Mouse (Mus musculus) cerebellum, adult 9-11 months (tissue): ENCODE measurements around the gene Olfr1392.
"Not testable (repeated sequence)": the region's sequence is repeated elsewhere in the genome, so short reads cannot be mapped to it uniquely, and the experiment has no call there.

Experiments used
- DNase-seq: peaks from one replicate; pipeline ENCODE4 v3.0.0; 2022

Gene Olfr1392

GRCm38 (mm10) chr11:49284982-49285381 is at the start of gene Olfr1392:
TSS of gene Olfr1392 (plus strand) at chr11:49285282.
- DNase-seq = not testable (repeated sequence)

DNA sequence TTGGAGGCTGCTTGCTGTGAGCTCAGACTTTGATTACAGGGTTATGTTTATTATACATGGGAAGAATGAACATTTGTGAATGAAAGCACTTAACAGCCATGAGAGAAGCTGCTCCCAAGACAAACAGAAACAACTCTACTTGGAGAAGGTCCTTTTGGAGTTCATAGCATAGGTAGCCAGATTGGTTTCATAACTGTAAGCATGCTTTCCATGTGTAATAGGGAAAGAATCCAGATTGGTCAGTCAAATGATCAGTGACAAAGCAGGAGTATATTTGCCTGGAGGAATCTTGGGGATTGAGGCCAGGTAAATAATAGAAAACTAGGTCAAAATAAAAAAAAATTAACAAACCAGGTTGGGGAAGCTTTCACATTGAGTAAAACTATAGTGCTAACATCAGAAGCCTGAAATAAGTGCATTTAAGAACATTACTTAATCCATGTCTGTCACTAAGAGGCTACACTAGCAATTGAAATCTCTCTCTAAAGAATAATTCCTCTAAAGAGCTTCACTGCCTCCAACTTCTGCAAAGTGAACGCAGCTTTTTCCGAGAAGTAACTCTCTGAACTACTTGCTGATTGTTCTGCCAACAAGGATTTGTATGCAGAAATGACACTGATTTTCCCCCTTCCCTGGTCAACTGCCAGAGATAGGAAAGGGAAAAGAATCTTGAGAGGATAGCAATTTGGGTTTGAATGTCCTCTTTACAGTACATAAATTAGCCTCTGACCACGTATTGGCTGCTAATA is 49.4 kb upstream of the Olfr1392 start:
- no peak for DNase-seq

DNA sequence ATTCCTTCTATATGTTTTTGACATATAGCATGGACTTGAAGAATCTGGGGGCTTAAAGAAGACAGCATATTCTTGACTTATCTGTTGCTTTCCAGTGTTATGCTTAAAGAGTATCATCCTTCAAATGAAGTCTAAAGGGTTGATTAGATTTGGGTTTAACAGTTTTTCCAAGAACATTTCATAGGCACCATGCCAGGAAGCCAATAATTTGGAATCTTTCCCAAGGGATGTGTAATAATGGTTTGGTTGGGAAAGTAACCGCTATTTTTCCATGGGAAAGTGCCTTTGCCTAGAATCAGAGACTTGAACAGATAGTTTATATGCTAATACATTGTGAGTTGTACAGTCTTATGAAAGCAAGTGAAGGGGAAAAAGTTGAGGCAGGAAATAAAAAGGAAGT is 48.2 kb upstream of the Olfr1392 start:
- no peak for DNase-seq

DNA sequence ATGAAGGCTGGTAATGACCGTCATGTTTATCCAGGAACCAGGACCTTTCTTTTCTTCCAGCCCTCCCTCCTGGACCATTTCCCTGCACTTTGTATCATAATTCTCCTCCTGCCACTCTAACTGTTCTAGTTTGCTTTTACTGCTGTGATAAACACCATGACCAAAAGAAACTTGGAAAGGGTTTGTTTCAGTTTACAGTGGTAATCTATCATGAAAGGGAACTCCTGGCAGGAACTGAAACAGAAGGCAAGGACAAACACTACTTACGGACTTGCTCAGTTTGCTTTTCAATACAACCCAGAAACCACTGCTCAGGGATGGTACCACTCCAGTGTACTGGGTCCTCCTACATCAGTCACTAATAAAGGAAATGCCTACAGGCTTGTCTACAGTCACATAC is 47.5 kb upstream of the Olfr1392 start:
- DNase-seq = no peak

DNA sequence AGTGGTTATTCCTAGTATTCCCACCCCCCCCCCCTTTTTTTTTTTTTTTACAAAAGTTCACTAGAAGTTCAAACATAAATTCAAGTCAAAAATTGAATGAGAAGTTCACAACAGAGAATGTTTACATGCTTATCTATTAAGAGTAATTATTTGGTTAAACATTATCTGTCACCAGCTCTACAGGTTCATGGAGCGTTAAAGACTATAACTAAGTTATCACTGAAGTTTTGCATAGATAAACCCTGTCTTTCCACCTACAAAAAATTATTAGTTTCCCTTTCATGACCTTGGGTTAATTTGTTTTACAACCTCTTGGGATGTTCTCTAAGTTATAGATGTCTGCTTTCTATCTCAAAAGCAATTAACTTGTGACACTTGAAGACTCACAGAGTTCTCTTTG is 44.8 kb upstream of the Olfr1392 start:
- DNase-seq = no peak

- no peak for DNase-seq
These were observed 44.2 kb upstream of the Olfr1392 start for GRCm38 (mm10) chr11:49240874-49241273.

GRCm38 (mm10) chr11:49241471-49241870 is 43.6 kb upstream of the Olfr1392 start:
- no peak for DNase-seq

DNA sequence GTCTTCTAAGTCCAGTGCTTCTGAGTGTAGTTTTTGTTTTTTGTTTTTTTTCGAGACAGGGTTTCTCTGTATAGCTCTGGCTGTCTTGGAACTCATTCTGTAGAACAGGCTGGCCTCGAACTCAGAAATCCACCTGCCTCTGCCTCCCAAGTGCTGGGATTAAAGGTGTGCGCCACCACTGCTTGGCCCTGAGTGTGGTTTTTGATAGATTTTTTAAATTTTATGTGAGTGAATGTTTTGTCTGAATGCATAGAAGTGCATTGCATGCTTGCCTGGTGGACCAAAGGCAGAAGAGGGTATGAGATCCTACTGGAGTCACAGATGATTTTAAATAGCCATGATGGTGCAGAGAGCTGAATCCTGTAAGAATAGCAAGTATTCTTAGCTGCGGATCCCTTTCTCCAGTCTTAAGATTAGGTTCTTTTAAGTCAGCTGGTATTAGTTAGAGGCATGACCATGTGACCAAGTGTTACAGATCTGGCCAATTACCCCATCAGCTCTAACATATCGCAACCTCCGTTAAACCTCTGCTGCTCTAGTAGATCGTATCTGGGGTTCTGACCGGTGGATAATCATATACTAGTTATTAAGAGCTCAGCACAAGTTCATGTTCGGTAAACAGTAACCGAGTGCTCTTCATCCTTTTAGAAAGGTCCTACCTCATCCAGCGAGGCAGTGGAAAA is 42.0 kb upstream of the Olfr1392 start:
- no peak for DNase-seq

GRCm38 (mm10) chr11:49243727-49244594 is 41.1 kb upstream of the Olfr1392 start, which contains the start of gene Mgat1:
TSS of gene Mgat1 (plus strand) at chr11:49244191.
- DNase-seq = peak; percentile 91

- DNase-seq = no peak
These were observed 40.5 kb upstream of the Olfr1392 start for GRCm38 (mm10) chr11:49244595-49244930.

GRCm38 (mm10) chr11:49245176-49245575 is 39.9 kb upstream of the Olfr1392 start:
- DNase-seq = peak; percentile 43

GRCm38 (mm10) chr11:49245634-49246415 is 39.3 kb upstream of the Olfr1392 start:
- no peak for DNase-seq

DNA sequence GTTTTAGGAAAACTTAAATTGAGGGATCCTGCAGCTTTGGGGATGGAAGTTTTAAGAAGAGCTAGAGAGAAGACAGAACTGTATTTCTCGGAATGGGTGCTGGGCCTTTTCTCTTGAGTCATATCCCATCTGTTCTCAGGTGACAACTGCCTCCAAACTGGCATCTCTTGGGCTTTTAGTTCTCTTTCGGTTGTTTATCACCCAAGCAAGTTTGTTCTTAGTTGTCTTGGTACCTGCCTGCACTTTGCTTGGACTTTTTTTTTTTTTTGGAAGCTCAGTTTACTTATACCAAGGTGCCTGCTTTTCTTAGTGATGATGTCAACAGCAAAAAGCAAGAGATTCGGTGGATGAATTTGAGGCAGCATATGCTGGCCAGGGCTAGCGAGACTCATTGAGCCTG is 38.6 kb upstream of the Olfr1392 start:
- DNase-seq = no peak

DNA sequence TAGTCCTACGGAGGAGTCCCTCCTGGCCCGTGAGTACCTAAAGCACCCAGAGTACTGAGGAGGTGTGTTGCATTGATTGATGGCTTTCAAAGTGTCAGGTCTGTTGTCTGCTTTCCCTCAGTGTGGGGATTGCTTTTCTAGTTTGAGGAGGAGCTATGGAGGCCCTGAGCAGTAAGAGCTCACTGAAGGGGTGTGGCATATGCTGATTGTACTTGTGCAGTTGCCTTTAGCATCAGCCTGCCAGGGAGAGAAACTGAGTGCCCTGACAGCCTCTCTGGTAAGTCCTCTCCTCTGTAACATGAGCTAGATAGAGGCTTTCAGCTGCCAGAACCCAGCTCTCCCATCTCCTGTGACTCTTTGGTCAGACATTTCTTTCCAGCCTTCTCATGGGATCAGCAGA is 37.8 kb upstream of the Olfr1392 start:
- DNase-seq = no peak

- no peak for DNase-seq
These were observed 36.7 kb upstream of the Olfr1392 start for GRCm38 (mm10) chr11:49248226-49248973.

DNA sequence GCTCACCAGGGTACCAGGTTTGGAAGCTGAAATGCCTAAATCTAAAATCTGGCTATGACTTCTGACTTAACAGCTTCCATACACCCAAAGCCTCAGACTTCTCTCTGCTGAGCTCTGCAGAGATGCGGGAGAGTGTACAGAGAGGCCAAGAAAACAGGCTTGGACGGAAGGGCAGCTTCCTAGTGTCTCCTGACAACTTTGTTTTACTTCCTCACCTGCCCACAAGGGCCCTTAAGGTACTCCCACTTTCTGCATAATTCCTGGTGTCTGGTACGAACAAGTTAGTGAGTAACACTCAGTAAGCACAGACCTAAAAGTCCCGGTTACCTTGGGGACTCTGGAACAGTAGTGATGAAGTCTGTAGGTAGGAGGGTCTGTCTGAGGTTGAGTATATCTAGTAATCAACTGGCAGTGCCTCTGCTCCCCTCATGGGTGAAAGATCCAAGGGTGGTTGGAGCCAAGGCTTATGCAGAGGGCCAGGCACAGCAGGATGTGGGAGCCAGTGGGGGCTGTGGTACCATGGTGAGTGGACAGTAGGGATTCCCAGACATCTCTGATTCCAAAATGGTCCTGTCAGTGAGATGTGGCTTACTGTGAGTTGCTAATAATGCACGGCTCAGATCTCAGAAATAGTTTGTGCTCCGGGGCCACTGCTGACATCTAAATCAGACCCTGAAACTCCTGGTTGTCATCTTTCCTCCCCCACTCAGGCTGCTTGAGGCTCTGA is 35.9 kb upstream of the Olfr1392 start:
- DNase-seq = no peak

GRCm38 (mm10) chr11:49249811-49250421 is 35.2 kb upstream of the Olfr1392 start:
- no peak for DNase-seq

DNA sequence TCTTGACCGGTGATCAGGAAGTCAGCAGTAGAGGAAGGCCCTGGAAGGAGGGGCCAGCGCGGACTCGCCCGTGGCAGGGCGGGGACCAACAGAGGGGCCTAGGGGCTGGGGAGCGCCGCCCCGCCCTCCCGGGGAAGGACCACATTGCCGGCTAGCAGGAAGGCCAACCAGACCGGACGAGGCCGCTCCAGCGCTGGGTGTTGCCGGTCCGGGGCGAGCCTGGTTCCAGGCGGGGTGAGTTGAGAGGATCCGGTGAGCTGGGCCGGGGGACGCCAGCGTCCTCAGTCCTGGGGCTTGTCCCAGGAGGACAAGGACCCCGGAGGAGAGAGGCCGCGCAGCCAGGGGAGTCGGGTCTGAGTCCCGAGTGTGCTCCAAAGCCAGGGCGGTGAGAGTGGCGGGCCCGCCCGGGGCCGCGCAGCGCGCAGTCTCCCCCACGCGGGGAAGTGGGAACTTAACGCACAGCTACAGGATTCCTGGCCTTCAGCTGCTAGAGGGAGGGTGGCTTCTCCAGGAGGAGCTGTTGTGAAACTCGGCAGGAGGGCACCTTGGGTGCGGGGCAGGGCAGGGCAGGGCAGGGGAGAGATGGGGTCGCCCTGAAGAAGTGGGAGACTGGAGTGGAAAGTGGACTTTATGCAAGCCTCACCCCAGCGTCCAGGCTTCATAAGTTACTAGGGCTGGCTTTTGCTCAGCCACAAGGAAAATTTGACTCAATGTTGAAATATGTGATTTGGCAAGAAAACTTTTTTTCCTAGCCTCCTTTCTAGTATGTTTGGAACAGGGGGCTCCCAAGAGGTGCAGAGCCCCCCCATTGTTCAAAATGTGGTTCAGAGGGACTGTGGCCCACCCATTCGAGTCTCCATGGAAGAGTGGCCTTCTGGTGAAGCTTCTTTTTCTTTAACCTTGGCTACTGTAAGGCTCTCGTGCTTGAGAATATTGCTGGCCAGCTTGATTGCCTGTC is 34.4 kb upstream of the Olfr1392 start:
- peak; percentile 62 for DNase-seq

- no peak for DNase-seq
These were observed 33.7 kb upstream of the Olfr1392 start for GRCm38 (mm10) chr11:49251380-49251761.

DNA sequence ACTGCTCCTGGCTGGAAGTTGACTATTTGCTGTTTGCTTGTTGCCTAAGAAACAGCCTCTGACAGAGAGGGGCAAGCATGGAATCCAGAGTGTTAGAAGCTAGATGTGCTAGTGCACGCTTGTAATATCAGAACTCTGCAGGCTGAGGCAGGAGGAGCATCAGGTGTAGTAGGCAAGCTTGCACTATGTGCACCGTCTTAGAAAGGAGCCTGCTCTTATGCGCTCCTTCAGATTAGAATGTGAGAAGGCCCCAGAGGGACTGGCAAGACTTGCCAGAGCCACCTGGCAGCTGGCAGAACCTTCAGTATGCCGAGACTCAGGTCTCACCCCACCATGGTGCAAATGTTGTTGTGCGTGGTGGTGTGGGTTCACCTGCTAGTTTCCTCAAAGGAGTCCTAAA is 33.0 kb upstream of the Olfr1392 start:
- no peak for DNase-seq
